Mouse (Mus musculus) Patski (cell line): ENCODE measurements around the gene Natd1. TPM values are rescaled to one million over a fixed set of nuclear protein-coding genes. Genes with fewer than 3 reads are reported as not detected.

Experiments used
- ATAC-seq: fragments of 100-300 bp; one replicate; pipeline ENCODE4 v1.8.0; 2021
- CTCF ChIA-PET: fragments of 350-600 bp; sonication (Branson Sonifier 250); formaldehyde crosslinking; loops from one replicate; lab custom pipeline; 2022; ENCODE audit warnings: inconsistent platforms; lab: Charles Lee
- POLR2A ChIA-PET: fragments of 350-600 bp; sonication (Branson Sonifier 250); formaldehyde crosslinking; loops from one replicate; lab custom pipeline; 2022; ENCODE audit warnings: antibody characterized with exemption, inconsistent platforms; lab: Charles Lee
- DNase-seq: peaks from one replicate; pipeline ENCODE4 v3.0.0-alpha.2; 2011; ENCODE audit warnings: low read depth, low spot score
- H3K27me3 ChIP-seq: fragments of 371-371 bp; one replicate; pipeline ENCODE4 v1.5.1; 2021
- CTCF ChIP-seq: fragments of 100-300 bp; IDR thresholded peaks from one replicate; pipeline ENCODE4 v1.5.1; 2021
- in situ Hi-C: fragments of 300-500 bp; cut with MboI; formaldehyde crosslinking; loops from 3 replicates; pipeline ENCODE4 v1.11.1; 2018; ENCODE audit warnings: low pct_unique_long_range_greater_than_20kb, mixed read lengths
- polyA plus RNA-seq: library from polyadenylated mRNA; unstranded; gene quantifications from one replicate; pipeline ENCODE4 v1.2.3, GENCODE M21; 2021

The Natd1 gene
- polyA plus RNA-seq = 23.1 TPM

GRCm38 (mm10) chr11:60914491-60914890, at the start of gene Natd1:
TSS of gene Natd1 (minus strand) at chr11:60914750.
- POLR2A ChIA-PET = interaction anchor here (1.9 kb wide), 1 partner anchor 18 kb away, joined by 4 read pairs; the partner anchor contains the start of gene Map2k3
- CTCF ChIA-PET = interaction anchor here (3.2 kb wide), 1 partner anchor 13 kb away, joined by 9 read pairs; no protein-coding TSS in a partner anchor
- no peak for DNase-seq
- no peak for TF ChIP-seq CTCF
- in situ Hi-C loops = no loop called here
- H3K27me3 ChIP-seq = no peaks in the 10 kb centered on the region
- ATAC-seq = no peak

- no peak for DNase-seq
- in situ Hi-C loops = no loop called here
- ChIA-PET CTCF (no interaction called here), POLR2A (interaction anchor here (0.6 kb wide), 1 partner anchor 211 kb away, joined by 4 read pairs; no protein-coding TSS in a partner anchor)
- H3K27me3 ChIP-seq = no peaks in the 10 kb centered on the region
- no peak for ATAC-seq
- TF ChIP-seq CTCF = no peak
Measured at GRCm38 (mm10) chr11:60962709-60963108, 48.2 kb upstream of the Natd1 start.

GRCm38 (mm10) chr11:60961176-60961575, 46.6 kb upstream of the Natd1 start:
- H3K27me3 ChIP-seq = no peaks in the 10 kb centered on the region
- CTCF ChIA-PET = no interaction called here
- TF ChIP-seq CTCF = no peak
- in situ Hi-C loops = no loop called here
- POLR2A ChIA-PET = no interaction called here
- no peak for ATAC-seq
- no peak for DNase-seq

- in situ Hi-C loops = no loop called here
- DNase-seq (no peak), ATAC-seq (no peak)
- H3K27me3 ChIP-seq = no peaks in the 10 kb centered on the region
- ChIA-PET CTCF (no interaction called here), POLR2A (no interaction called here)
- no peak for TF ChIP-seq CTCF
Measured at GRCm38 (mm10) chr11:60958948-60959347, 44.4 kb upstream of the Natd1 start.

- no peak for ATAC-seq
- CTCF ChIA-PET = no interaction called here
Measured at GRCm38 (mm10) chr11:60955621-60956383, 41.3 kb upstream of the Natd1 start.

GRCm38 (mm10) chr11:60954255-60955104, 39.9 kb upstream of the Natd1 start:
- ChIA-PET CTCF (interaction anchor here (1.6 kb wide), 1 partner anchor 12 kb away, joined by 3 read pairs; no protein-coding TSS in a partner anchor), POLR2A (interaction anchor here (1.1 kb wide), 1 partner anchor 22 kb away, joined by 3 read pairs; the partner anchor contains the start of gene Map2k3)
- DNase-seq = no peak
- no peak for TF ChIP-seq CTCF
- in situ Hi-C loops = no loop called here
- no peaks in the 10 kb centered on the region for H3K27me3 ChIP-seq
- ATAC-seq = no peak

More at GRCm38 (mm10) chr11:60955621-60956383, 41.3 kb upstream of the Natd1 start:
- no peak for DNase-seq
- in situ Hi-C loops = no loop called here
- no peaks in the 10 kb centered on the region for H3K27me3 ChIP-seq
- TF ChIP-seq CTCF = no peak
- POLR2A ChIA-PET = interaction anchor here (0.7 kb wide), 1 partner anchor 26 kb away, joined by 3 read pairs; no protein-coding TSS in a partner anchor

GRCm38 (mm10) chr11:60953803-60954202, 39.3 kb upstream of the Natd1 start:
- peak; percentile 1 for ATAC-seq
- in situ Hi-C loops = no loop called here
- ChIA-PET CTCF (interaction anchor here (1.6 kb wide), 1 partner anchor 11 kb away, joined by 3 read pairs; no protein-coding TSS in a partner anchor), POLR2A (interaction anchor here (1.1 kb wide), 1 partner anchor 21 kb away, joined by 3 read pairs; the partner anchor contains the start of gene Map2k3)
- H3K27me3 ChIP-seq = no peaks in the 10 kb centered on the region
- no peak for DNase-seq
- no peak for TF ChIP-seq CTCF

- DNase-seq (no peak), ATAC-seq (no peak)
- H3K27me3 ChIP-seq = no peaks in the 10 kb centered on the region
- in situ Hi-C loops = no loop called here
- no peak for TF ChIP-seq CTCF
- ChIA-PET CTCF (interaction anchor here (0.7 kb wide), 1 partner anchor 20 kb away, joined by 3 read pairs; no protein-coding TSS in a partner anchor), POLR2A (no interaction called here)
Measured at GRCm38 (mm10) chr11:60952986-60953385, 38.4 kb upstream of the Natd1 start.

GRCm38 (mm10) chr11:60952362-60952761, 37.8 kb upstream of the Natd1 start:
- ChIA-PET CTCF (interaction anchor here (0.7 kb wide), 1 partner anchor 20 kb away, joined by 3 read pairs; no protein-coding TSS in a partner anchor), POLR2A (interaction anchor here (0.7 kb wide), 1 partner anchor 367 kb away, joined by 4 read pairs; no protein-coding TSS in a partner anchor)
- no peak for DNase-seq
- in situ Hi-C loops = no loop called here
- TF ChIP-seq CTCF = no peak
- ATAC-seq = no peak
- H3K27me3 ChIP-seq = no peaks in the 10 kb centered on the region

- ATAC-seq (peak; percentile 15), DNase-seq (no peak)
- H3K27me3 ChIP-seq = no peaks in the 10 kb centered on the region
- POLR2A ChIA-PET = interaction anchor here (0.6 to 0.7 kb wide), 2 partner anchors 35 to 368 kb away, joined by 3 to 4 read pairs; no protein-coding TSS in a partner anchor
- TF ChIP-seq CTCF = no peak
- CTCF ChIA-PET = no interaction called here
- in situ Hi-C loops = no loop called here
Measured at GRCm38 (mm10) chr11:60951896-60952295, 37.3 kb upstream of the Natd1 start.
